Mouse (Mus musculus): Measurements from ENCODE around the gene Ap2b1. TPM values are rescaled to one million over a fixed set of nuclear protein-coding genes. Genes with fewer than 3 reads are reported as not detected.

Gene Ap2b1
- total RNA-seq, 2 experiments from 2014 or later, result 34.3 to 35.7 TPM

DNA sequence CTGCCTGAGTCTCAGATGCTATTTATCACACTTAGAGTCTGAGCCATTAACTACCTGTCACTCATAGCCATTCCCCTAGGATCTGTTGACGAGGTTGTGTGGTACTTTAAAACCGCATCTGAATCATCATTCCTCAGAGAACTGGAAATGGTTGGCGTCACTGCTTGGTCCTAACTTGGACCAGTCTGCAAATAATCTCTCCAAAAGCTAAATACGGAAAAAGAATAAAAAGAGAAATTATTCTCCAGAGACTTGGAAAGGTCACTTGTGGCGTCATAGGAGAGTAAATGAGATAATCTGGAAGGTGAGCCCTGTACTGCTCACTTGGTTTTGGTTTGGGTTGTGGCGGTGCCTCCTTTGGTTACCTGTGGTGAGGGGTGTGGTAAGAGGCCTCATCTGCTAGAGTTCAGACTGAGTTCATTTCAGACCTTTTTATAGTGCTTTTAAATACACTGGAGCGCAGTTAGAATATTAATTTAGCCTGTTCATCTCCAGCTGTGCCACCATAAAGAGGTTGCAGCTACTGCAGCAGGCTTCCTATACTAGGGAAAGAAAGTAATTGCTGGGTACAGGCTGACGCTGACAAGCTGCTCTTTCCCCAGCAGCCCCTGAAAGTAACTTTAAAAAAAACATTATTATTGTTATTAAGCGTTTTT lies 84.2 kb downstream of the Ap2b1 start:
- DNase-seq, result no peak
- intact Hi-C loops (cut with DNase I; ENCODE audit: low total_unique reads), result no loop called here

DNA sequence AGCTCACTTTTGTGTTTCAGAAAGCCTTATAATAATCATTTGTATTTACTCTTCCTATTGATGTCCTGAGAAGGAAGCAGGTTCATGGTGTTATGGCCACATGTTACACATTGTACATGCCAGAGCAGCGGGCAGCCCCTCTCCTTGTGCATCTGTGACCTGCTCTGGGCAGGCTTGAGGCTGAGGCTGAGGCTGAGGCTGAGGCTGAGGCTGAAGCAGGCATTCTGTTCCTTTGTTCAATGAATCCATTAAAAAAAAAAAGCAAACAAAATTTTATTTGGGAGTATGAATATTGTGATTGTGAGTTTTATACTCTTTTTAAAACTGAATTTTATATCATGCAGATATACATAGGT lies 84.7 kb downstream of the Ap2b1 start:
- intact Hi-C loops (cut with DNase I; ENCODE audit: low total_unique reads), result no loop called here
- no peak for DNase-seq

DNA sequence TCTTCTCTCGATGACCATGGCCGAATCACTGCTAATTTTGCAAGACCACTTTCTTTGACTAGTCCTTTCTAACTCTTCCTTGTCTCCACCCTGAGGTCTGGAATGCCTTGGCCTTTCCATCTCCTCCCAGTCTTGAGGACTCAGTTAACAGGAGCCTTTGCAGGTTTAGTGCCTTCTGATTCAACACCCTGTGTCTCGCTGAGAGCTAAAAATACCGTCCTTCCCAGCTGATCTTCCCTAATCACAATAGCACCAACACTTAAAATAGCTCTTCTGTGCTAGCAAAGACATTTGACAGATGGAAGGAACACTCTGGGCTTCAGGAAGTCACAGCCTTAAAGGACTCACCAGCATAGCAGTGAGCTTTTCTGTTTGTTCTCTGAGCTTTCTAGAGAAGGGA lies 94.2 kb downstream of the Ap2b1 start:
- intact Hi-C loops (cut with DNase I; ENCODE audit: low total_unique reads), result no loop called here
- DNase-seq, result no peak

DNA sequence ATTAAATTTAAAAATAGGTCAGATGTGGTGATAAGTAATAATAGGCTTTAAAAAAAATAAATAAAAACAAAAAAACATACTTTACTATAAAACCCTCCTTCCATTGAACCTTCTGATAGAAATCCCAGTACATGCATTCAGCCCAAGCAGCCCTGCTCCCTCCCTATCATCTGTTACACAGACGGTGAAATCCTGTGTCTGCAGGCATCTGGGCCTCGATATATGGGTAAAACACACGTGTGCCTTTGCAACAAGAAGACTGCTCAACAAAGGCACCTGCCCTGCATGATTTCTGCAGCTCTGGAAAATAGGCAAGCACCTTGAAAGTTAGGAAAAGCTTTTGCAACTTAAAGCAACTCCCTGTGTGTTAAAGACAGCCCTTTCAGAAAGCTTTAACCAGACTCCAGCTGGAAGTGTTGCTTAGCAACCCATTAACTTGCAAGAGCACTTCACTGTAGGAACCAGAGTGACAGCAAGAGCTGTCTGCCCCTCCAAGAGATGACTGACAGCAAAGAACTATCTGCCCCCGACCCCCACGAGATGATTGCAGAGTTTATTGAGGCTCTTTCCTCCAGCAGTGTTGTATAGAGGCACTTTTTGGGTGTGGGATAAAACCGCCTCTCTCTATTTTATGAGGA lies 96.1 kb downstream of the Ap2b1 start:
- intact Hi-C loops (cut with DNase I; ENCODE audit: low total_unique reads), result no loop called here
- no peak for DNase-seq

DNA sequence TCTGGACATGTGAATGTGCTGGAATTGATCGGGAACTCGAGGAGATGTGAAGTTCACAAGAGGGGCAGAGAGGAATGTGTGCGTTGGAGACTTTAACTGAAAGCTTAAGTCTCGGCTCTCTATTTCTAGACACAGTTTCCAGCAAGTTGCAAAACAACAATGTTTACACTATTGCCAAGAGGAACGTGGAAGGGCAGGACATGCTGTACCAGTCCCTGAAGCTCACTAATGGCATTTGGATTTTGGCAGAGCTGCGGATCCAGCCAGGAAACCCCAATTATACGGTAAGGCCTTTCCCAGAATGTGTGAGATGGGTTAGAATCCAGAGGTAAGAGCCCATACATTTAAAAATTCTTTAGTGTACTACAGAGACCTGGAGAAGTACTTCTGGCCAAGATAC lies 98.8 kb downstream of the Ap2b1 start:
- intact Hi-C loops (cut with DNase I; ENCODE audit: low total_unique reads), result no loop called here

DNA sequence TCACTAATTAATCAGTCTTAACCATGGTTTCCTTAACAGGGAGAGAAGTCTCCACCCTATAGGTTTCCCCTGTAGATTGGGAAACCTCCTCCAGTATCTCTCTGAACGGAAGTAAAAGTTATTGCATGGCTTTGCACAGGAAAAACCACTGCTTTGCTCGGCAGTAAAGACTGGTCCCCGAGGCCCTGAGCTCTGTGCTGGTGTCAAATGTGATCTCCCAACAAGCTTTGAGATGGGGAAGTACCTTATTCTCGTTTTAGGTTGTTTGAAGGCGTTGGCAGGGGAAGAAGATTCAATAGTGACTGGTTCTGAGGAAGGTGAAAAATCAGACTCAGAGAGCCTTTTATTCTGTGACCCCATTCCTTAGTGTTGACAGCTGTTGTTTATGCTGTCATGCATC lies 99.9 kb downstream of the Ap2b1 start:
- no peak for DNase-seq
- intact Hi-C loops (cut with DNase I; ENCODE audit: low total_unique reads), result no loop called here

More for the DNA sequence above, 98.8 kb downstream of the Ap2b1 start:
- DNase-seq, result no peak

DNA sequence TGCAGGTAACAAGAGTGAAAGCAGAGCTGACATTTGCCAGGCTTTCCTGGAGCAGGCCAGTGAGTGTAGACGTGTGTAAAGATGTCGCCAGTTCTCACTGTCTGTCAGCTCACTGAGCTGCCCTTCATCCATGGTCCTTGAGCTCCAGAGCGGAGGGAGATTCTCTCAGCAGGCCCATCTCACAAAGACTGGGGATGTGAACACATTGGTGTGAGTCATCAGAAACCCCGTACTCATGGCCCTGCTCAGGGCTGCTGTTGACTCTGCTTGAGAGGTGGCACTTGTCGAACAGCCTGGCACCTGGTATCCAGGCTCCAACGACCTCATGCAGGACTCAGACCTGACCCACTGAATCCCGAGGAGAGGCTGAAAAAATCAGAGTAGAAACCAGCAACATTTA lies 105.0 kb downstream of the Ap2b1 start:
- no peak for DNase-seq
- intact Hi-C loops (cut with DNase I; ENCODE audit: low total_unique reads), result no loop called here

DNA sequence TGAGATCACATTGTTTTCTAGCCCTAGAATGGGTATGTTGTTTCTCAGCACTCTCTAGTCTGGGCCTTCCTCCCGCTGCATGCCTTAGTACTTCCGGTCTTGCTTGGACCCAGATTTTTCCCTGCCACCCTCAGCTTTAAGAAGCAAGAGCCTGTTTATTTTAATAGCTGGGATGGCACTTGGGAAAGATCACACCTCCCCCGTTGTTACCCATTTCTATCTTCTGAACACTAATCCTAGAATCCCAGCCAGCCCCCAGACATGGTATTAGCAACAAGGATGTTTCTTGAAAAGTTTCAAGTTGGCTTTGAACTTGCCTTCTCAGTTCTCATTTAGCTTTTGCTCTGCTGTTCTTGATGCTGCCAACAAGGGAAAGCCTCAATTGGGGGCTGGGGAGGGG lies 107.6 kb downstream of the Ap2b1 start:
- intact Hi-C loops (cut with DNase I; ENCODE audit: low total_unique reads), result no loop called here
- no peak for DNase-seq

DNA sequence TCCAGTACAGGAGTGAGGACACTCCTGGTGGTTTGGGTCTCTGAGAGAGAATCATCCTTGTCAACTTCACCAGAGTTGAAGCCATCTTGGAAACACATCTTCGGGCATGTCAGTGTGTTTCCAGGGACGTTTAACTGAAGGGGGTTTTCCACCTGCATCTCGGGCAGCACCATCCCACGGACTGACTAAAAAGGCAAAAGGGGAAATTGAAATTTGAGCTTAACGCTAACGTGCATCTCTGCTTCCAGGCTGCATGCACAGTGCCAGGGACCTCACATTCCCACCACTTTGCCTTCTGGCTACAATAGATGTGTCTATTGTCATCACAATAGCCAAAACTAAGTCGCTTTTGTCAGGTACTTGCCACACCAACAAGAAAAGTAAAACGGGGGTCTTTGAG lies 109.4 kb downstream of the Ap2b1 start:
- intact Hi-C loops (cut with DNase I; ENCODE audit: low total_unique reads), result no loop called here
- DNase-seq, result no peak

DNA sequence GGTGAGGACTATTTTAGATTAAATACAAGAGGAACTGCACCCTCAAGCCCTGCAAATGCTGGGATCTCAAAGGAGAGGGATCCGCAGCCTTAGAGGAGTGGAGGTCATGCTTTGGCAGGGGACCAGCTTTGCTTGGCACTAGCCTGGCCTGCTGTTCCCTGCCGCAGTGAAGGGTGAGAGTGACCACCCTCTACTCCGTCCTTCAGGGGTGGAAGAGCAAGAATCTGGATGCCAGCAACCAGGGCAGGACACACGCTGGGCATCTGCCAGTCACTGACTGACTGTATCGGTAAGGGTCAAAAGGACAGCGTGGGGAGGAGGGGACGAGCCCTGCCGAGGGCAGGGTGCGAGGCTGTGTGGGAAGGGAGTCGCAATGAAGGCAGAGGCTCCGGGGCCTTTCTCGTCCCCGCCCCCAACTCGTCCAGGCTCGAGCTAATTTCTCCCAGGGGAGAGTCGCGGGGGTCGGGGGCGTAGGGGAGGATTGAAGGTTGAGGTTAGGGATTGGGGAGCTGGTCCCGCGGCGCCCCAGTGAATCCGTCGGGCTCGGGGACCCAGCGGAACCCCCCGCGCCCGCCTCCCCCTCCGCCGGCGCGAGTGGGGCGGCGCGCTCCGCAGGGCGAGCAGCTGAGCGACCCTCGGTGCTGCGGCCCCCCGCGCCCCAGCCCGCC lies 110.4 kb downstream of the Ap2b1 start, which contains the start of gene Rasl10b:
TSS of gene Rasl10b (plus strand) at position 51 of the 668 bp plus-strand sequence.
- intact Hi-C loops (cut with DNase I; ENCODE audit: low total_unique reads), result no loop called here

DNA sequence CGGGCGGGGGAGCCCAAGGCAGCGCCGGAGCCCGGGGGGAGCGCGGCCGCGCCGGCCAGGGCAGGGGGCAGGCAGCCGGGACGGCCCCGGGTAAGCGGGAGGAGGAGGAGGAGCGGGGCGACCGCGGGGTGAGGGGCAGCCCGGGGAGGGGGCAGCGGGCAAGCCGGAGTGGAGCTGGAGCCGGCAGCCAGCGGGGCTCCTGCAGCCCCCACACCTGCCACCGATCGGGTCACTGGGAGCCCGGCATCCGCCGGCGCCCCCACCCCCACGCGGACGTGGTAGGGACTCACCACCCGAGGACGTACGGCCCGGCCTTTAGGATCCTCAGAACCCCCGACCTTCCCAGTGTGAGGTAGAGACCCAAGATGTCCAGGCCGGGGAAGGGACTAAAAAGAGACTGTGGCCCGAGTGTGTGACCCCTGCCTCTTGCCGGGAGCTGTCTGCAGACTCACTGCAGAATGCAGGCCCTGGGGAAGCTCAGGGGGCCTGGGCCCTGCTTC lies 111.0 kb downstream of the Ap2b1 start:
- DNase-seq, result no peak
- intact Hi-C loops (cut with DNase I; ENCODE audit: low total_unique reads), result no loop called here

More for the DNA sequence above, 110.4 kb downstream of the Ap2b1 start, which contains the start of gene Rasl10b:
- peak; percentile 24 for DNase-seq

DNA sequence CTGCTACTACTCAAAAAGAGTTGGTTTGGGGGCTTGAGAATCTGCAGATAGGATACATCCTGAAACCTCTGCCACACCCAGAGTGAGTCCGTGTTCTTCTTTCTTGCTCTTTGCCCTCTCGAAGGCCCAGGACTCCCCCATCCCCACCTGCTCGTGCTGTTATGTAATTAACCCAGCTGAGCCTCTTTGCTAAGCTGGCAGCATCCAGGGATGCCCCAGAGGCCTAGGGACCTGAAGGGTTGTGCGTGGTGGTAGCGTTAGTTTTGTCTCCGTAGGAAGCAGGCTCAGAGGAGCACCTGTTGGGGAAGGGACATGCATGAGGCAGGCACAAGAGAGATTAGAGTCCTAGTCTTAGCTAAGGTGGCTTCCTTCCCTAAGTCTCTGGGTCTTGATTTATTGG lies 111.7 kb downstream of the Ap2b1 start:
- intact Hi-C loops (cut with DNase I; ENCODE audit: low total_unique reads), result no loop called here
- no peak for DNase-seq

DNA sequence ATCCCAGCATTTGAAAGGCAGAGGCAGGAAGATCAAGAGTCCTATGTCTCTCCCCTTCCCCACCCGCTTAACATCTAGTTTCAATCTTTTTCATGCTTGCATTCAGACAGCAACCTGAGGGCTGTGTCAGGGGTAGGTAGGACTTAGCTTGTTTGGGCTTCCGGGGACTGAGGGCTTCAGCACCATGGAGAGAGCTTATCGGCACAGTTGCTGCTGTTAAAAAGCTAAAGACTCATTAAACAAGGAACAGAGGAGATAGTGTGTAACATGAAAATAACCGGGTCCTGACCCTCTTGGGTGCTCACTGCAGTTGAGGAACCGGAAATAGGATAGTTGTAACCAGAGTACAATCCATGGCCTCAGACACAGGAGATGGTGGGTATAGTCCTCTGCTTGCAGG lies 118.3 kb downstream of the Ap2b1 start:
- DNase-seq, result peak; percentile 31

DNA sequence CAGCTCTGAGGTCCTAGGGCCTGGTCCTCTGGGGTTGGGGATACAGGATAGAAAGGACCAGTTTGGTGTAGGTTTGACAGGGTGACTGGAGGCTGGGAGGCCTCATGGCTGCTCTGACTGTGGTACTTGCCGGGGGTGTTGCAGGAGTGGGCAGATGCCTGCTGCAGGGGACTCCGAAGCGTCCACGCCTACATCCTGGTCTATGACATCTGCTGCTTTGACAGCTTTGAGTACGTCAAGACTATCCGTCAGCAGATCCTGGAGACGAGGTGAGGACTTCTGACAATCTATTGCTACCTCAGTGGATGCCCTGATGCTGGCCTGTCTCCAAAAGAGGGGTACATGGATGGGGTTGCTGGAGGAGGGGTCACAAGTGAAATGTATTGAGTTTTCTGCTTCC lies 118.9 kb downstream of the Ap2b1 start:
- no peak for DNase-seq
- intact Hi-C loops (cut with DNase I; ENCODE audit: low total_unique reads), result no loop called here

More for the DNA sequence above, 118.3 kb downstream of the Ap2b1 start:
- intact Hi-C loops (cut with DNase I; ENCODE audit: low total_unique reads), result no loop called here

DNA sequence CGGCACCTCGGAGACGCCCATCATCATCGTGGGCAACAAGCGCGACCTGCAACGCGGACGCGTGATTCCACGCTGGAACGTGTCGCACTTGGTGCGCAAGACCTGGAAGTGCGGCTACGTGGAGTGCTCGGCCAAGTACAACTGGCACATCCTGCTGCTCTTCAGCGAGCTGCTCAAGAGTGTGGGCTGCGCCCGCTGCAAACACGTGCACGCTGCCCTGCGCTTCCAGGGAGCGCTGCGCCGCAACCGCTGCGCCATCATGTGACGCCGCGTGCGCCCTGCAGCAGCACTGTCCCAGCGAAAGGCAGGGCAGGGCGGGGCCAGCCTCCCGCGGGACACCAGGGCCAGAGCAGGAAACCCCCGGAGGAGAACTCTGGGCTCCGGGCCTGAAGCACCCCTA lies 119.7 kb downstream of the Ap2b1 start:
- no peak for DNase-seq
- intact Hi-C loops (cut with DNase I; ENCODE audit: low total_unique reads), result no loop called here

DNA sequence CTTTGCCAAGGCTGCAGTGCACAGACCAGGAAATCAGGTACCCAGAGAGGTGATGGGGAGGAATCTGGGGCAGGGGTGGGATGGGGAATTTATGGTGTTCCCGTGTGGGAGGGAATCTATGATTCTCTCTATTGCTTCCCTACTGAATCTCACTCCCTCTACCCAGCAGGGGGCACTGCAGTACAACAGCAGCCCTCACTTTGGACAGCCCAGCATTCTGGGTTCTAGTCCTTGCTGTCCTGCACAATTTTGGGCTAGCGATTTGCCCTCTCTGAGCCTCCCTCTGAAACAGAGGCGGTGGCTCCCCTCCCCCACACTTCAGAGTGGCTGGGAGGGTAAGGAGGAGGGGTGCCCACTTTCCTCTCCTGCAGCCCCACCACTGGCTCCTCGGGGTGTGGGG lies 121.5 kb downstream of the Ap2b1 start:
- DNase-seq, result no peak
- intact Hi-C loops (cut with DNase I; ENCODE audit: low total_unique reads), result loop anchor here (5.0 to 10.0 kb wide), 2 partner anchors 63 to 96 kb away; no protein-coding TSS in a partner anchor

DNA sequence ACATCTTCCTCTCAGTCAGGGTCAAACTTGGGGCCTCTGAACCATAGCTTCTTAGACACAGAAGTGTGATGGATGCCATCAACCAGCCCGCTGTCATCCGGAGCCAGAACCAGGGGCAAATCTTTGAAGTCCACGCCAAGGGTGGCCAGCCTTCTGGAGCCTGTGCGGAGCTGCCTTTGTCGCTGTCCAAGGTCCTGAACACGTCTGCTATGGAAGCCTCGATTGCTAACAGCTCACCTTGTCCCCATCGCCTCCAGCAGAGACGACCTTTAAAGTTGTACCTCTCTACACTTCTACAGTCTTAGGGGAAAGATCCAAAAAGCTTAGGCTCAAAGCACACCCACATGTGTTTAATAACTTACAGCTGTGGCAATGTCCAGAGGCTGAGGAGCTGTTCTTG lies 122.5 kb downstream of the Ap2b1 start:
- intact Hi-C loops (cut with DNase I; ENCODE audit: low total_unique reads), result loop anchor here (5.0 to 10.0 kb wide), 2 partner anchors 64 to 97 kb away; no protein-coding TSS in a partner anchor

DNA sequence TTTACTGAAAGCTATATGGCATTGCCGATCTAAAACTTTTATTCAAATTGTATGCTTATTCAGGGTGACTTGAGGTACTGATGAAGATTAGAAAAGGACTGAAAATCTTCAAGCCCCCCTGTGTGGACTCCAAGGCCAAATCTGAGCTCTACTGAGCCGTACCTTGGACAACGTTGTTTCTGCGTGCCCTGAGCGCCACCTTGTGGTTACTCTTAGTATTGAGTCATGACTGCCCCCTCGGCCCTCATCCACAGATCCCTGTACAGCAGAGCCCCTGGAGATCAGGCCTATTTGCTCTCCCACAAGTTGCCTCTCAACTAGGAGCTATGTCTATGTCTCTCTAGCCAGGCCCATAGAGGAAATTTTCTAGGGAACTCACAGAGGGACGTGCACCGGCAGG lies 125.9 kb downstream of the Ap2b1 start:
- intact Hi-C loops (cut with DNase I; ENCODE audit: low total_unique reads), result loop anchor here (5.0 to 10.0 kb wide), 2 partner anchors 67 to 100 kb away; no protein-coding TSS in a partner anchor
- DNase-seq, result peak; percentile 57

More for the DNA sequence above, 122.5 kb downstream of the Ap2b1 start:
- DNase-seq, result peak; percentile 67

DNA sequence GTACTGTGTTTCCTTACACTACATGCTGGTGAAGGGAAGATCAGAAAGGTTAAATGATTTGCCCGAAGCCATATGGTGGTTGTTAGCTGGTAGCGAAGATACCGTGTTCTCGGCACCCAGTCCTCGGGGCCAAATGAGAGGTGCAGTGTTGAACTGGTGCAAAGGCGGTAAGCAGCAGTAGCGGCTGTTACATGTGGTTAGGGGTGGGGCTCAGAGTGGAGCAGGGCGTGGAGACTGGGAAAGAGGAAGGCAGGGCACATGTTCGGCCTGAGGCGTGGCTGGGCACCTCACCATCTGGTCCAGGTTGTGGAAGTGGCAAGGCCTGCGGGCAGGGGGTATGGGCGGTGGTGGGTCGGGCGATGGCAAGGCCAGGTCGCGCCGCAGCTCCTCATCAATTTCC lies 128.1 kb downstream of the Ap2b1 start:
- intact Hi-C loops (cut with DNase I; ENCODE audit: low total_unique reads), result loop anchor here (10.0 kb wide), 1 partner anchor 102 kb away; no protein-coding TSS in a partner anchor
- no peak for DNase-seq

DNA sequence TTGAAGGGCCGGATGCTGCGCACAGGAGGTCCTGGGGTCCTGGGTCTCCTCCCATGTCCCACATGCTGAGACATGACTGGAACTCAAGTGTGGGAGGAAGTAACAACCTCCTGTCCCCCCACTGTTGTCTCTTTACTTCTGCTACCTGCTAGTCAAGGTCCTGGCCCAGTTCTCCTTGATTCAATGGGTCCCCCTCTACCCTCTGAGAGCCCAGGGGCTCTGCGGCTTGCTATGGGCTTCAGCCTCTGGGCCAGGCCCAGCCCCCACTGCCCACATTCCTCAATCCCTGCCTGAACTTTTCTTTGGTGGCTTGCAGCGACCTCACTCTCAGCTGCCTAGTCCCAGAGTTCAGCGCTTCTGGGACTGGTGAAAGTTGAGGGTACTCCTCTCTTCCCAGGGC lies 130.5 kb downstream of the Ap2b1 start, which contains the start of gene Gas2l2:
TSS of gene Gas2l2 (minus strand) at position 101 of the 400 bp plus-strand sequence.
- intact Hi-C loops (cut with DNase I; ENCODE audit: low total_unique reads), result loop anchor here (10.0 kb wide), 1 partner anchor 105 kb away; no protein-coding TSS in a partner anchor
- no peak for DNase-seq
